Mouse (Mus musculus) kidney, postnatal 25 days (tissue): ENCODE data around the gene Ilk.
A peak's percentile ranks its signal among the peaks of the same experiment; 100 is the strongest.
"Not testable (repeated sequence)": the region's sequence is repeated elsewhere in the genome, so short reads cannot be mapped to it uniquely, and the experiment has no call there.

Source experiments
- DNase-seq, 2 experiments: peaks; one replicate each; pipeline ENCODE4 v3.0.0; 2021; ENCODE audit warnings: mixed read lengths in 2 of 2

The Ilk gene

GRCm38 (mm10) chr7:105736264-105736901, at the start of gene Ilk:
Ilk (plus strand) TSS chr7:105736592.
- DNase-seq, result peak; percentile 94 to 97

GRCm38 (mm10) chr7:105690875-105691274, 45.5 kb upstream of the Ilk start:
- no peak for DNase-seq

GRCm38 (mm10) chr7:105703184-105703583, 33.2 kb upstream of the Ilk start:
- DNase-seq, result no peak

GRCm38 (mm10) chr7:105703816-105704215, 32.6 kb upstream of the Ilk start:
- no peak for DNase-seq

GRCm38 (mm10) chr7:105708733-105709132, 27.7 kb upstream of the Ilk start:
- no peak for DNase-seq

GRCm38 (mm10) chr7:105715366-105715765, 21.0 kb upstream of the Ilk start:
- no peak for DNase-seq

GRCm38 (mm10) chr7:105721916-105722315, 14.5 kb upstream of the Ilk start:
- no peak for DNase-seq

GRCm38 (mm10) chr7:105726144-105726979, 10.0 kb upstream of the Ilk start:
- peak in 1 of 2 experiments; percentile 62 for DNase-seq

GRCm38 (mm10) chr7:105726980-105727325, 9.4 kb upstream of the Ilk start:
- DNase-seq, result no peak

- DNase-seq, result no peak
Measured at GRCm38 (mm10) chr7:105728701-105729428, 7.5 kb upstream of the Ilk start.

GRCm38 (mm10) chr7:105733836-105734235, 2.6 kb upstream of the Ilk start:
- DNase-seq, result no peak

GRCm38 (mm10) chr7:105734826-105735225, 1.6 kb upstream of the Ilk start:
- no peak for DNase-seq

- DNase-seq, result not testable (repeated sequence)
Measured at GRCm38 (mm10) chr7:105735464-105735863, 928 bp upstream of the Ilk start.

GRCm38 (mm10) chr7:105736911-105737521, 624 bp downstream of the Ilk start, which contains the start of gene Rrp8:
Rrp8 (minus strand) TSS chr7:105737385.
- peak; percentile 43 to 61 for DNase-seq

- no peak for DNase-seq
Measured at GRCm38 (mm10) chr7:105737648-105738047, 1.3 kb downstream of the Ilk start.

- DNase-seq, result no peak
Measured at GRCm38 (mm10) chr7:105738286-105738685, 1.9 kb downstream of the Ilk start.

- peak; percentile 75 to 88 for DNase-seq
Measured at GRCm38 (mm10) chr7:105738948-105739347, 2.6 kb downstream of the Ilk start.

- peak in 1 of 2 experiments; percentile 23 for DNase-seq
Measured at GRCm38 (mm10) chr7:105740089-105740795, 3.9 kb downstream of the Ilk start.

- no peak for DNase-seq
Measured at GRCm38 (mm10) chr7:105740851-105741250, 4.5 kb downstream of the Ilk start.

- no peak for DNase-seq
Measured at GRCm38 (mm10) chr7:105741978-105742377, 5.6 kb downstream of the Ilk start.

- not testable (repeated sequence) for DNase-seq
Measured at GRCm38 (mm10) chr7:105742539-105743215, 6.3 kb downstream of the Ilk start.
